Mouse (Mus musculus): ENCODE data around the gene Ube2r2.

DNA sequence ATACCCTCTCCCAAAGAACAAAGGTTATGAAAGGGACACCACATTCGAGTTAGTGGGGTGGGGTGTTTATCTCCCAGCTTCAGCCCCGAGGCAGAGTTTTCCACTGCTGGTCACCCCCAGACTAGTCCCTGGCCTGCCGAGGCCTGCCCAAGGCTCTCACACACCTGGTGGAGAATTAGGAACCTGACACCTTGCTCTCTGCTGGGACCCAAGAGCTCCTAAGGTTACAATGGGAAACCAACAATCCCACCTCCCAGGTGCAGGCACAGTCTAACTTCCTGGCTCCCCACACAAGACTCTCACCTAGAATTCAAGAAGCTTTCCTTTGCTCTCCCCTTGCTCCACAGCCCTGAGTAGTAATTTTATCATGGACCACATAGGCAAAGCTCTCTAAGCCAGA lies 18.7 kb upstream of the Ube2r2 start:
- no peak for TF ChIP-seq TCF12 (IDR thresholded peaks at IDR 0.05; ENCODE audit: low read depth, low read length)
- no peak for TF ChIP-seq CTCF (conservative IDR thresholded peaks at IDR 0.05 in 1 of 2, IDR thresholded peaks at IDR 0.05 in 1 of 2; ENCODE audit: low read depth in 2 of 2, low read length in 2 of 2)
- no peak for TF ChIP-seq UBTF (IDR thresholded peaks at IDR 0.05; ENCODE audit: low read depth, low read length)
- no peak for TF ChIP-seq MXI1 (IDR thresholded peaks at IDR 0.05; ENCODE audit: low read depth, low read length)
- no peak for TF ChIP-seq MYC (IDR thresholded peaks at IDR 0.05; ENCODE audit: low read depth, low read length)
- TF ChIP-seq POLR2A (IDR thresholded peaks at IDR 0.05; ENCODE audit: low read depth, low read length) = no peak
